Mouse (Mus musculus): ENCODE measurements at regions not wholly inside any gene's neighbourhood (a gene's known extent, or its start where the extent isn't known, plus 50 kb on each side); places are given as distances from the start of the nearest gene placed in this dataset.
A peak's percentile ranks its signal among the peaks of the same experiment; 100 is the strongest.

DNA sequence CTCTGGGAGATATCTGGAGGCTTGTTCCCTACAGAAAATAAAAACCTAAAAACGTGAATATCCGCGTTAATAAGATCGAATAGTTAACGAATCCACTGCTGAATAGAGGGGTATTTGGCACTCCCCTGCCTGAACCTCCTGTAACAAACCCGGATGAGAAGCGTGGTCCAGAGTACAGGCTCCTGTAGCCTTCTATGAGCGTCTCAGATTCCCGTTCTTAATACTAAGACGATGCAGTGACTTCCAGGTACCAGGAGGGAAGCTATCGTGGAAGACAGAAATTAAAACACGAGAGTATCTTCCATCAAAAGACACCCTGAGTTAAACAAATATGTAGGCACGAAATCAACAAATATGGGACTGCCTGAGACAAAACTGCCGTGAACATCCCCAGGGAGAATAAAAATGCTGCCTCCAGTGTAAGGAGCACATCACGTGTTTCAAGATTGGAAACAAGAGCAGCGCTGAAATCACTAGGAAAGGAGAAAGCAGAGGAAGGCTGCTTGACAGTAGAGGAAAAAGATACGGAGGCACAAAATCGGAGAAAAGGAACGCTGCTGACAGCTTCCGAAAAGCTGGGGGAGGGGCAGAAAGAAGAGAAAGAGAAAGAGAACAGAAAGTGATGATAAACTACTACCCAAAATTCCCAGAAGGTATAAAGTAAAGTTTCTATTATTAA is 83.6 kb upstream of the Ift57 start:
- Histone ChIP-seq H3K4me2 (peak overlapping the region; percentile 22), H3K27me3 (no peaks in the 10 kb centered on the region), H3K27ac (no peak overlapping the region), H3K4me3 (peak overlapping the region; percentile 19), H3K4me1 (peaks cover 9% of the 10 kb centered on the region; the same call in 1 of the 2 replicates), H3K9ac (no peak overlapping the region), H3K36me3 (no peaks in the 10 kb centered on the region), H3K9me3 (peaks cover 3% of the 10 kb centered on the region; the same call in 1 of the 2 replicates)
- ATAC-seq (ENCODE audit: borderline replicate concordance, extremely low read depth, low FRiP score, low TSS enrichment) = no peak
- 74% methylated on average over 20 of the region's 20 CpGs for WGBS

DNA sequence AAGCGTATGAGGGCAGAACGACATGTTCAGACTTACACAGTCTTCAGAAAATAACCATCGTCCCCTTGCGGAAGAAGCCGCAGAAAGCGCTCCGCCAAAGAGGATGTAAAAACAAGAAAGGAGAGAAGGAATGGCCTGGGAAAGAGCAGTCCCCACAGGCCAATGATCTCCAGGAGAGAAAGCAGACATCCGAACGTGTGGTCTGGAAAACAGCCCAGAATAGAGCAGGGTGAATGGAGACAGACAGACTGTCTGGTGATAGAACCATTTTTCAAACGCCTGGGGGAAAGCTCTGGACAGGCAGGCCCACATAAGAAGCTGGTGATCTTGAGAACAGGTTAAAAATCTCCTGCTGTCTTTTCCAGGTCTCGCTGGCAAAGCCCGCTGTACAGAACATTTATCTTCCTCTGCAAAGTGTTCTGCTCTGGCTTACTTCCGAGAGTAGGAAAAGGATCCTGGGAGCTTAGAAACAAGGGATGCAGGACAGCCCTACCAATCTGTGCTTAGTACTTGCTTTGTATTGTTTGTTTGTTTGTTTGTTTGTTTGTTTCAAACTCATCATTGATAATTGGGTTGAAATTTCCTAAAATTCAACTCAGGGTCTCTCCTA is 82.7 kb upstream of the Ift57 start:
- 42% methylated on average over 13 of the region's 13 CpGs for WGBS

DNA sequence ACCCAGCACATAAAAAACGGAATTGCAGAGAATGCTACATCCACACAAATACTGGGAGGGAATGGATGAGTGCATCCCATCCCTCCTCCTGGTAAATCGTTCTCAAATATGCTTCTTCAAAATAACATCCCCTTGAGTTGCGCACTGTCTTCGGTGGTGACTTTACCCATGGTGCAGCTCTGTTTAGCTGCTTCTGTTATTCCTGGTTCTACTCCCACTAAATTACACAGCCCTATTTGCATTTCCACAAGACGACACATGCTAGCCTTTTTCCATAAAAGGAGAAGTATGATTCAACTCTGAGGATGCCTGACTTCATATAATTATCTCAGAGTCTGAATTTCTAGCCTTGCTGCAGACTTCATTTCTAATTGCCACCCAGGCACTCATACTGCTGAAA is 65.5 kb upstream of the Ift57 start:
- Histone ChIP-seq H3K27ac (no peak overlapping the region), H3K9me3 (no peaks in the 10 kb centered on the region), H3K4me2 (no peak overlapping the region), H3K36me3 (no peaks in the 10 kb centered on the region), H3K4me3 (no peak overlapping the region), H3K9ac (no peak overlapping the region), H3K27me3 (no peaks in the 10 kb centered on the region), H3K4me1 (no peaks in the 10 kb centered on the region)
- no peak for ATAC-seq (ENCODE audit: borderline replicate concordance, extremely low read depth, low FRiP score, low TSS enrichment)
- WGBS = 79% methylated on average over 5 of the region's 5 CpGs

More for the DNA sequence above, 82.7 kb upstream of the Ift57 start:
- H3K27ac ChIP-seq = peak overlapping the region; percentile 27
- H3K27me3 ChIP-seq = no peaks in the 10 kb centered on the region
- H3K9me3 ChIP-seq = peaks cover 3% of the 10 kb centered on the region; the same call in 1 of the 2 replicates
- peak overlapping the region; percentile 22 for H3K4me2 ChIP-seq
- no peak overlapping the region for H3K9ac ChIP-seq
- H3K4me3 ChIP-seq = peak overlapping the region; percentile 19
- H3K36me3 ChIP-seq = no peaks in the 10 kb centered on the region
- ATAC-seq (ENCODE audit: borderline replicate concordance, extremely low read depth, low FRiP score, low TSS enrichment) = peak; percentile 79; the same call in 1 of the 2 replicates
- peaks cover 9% of the 10 kb centered on the region; the same call in 1 of the 2 replicates for H3K4me1 ChIP-seq

DNA sequence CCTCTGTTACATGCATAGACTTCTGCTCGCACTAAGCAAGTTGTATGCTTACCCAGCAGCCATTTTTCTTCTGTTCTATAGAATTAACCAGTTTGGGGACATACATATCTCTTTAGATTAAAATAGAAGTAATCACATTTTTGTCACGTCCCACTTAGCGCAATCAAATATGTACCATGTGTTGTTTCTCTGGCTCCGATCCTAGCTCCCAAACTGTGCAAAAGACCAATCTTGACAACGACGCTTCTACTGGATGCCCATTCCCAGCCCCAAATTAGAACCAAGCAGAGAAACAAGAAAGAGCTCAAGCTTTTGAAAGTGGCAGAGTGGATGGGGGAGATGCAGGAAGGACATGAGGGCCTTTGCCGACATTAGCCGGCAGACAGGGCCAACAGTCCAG is 63.5 kb upstream of the Ift57 start:
- no peak overlapping the region for H3K27ac ChIP-seq
- 83% methylated on average over 8 of the region's 8 CpGs for WGBS
- H3K4me1 ChIP-seq = no peaks in the 10 kb centered on the region
- no peak overlapping the region for H3K9ac ChIP-seq
- H3K9me3 ChIP-seq = no peaks in the 10 kb centered on the region
- H3K36me3 ChIP-seq = no peaks in the 10 kb centered on the region
- H3K4me2 ChIP-seq = no peak overlapping the region
- no peak for ATAC-seq (ENCODE audit: borderline replicate concordance, extremely low read depth, low FRiP score, low TSS enrichment)
- no peak overlapping the region for H3K4me3 ChIP-seq
- no peaks in the 10 kb centered on the region for H3K27me3 ChIP-seq

DNA sequence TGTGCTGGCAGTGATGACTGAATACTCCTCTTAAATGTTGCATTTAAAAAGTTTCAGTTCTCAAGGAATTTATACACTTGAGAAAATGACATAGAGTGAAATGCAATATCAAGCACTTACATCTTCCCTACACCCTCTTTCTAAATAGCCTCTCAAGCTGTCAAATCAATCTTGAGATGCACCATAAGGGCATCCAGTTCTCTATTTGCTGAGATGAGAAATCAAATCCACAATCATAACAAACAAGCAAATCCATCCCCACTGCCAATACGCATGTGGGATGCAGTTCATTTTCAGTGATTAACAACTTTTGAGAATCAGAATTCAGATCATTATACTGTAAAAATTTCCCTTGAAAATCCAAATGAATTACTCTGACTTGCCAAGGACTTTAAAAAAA is 62.6 kb upstream of the Ift57 start:
- H3K9ac ChIP-seq = no peak overlapping the region
- no peaks in the 10 kb centered on the region for H3K4me1 ChIP-seq
- H3K9me3 ChIP-seq = no peaks in the 10 kb centered on the region
- no peaks in the 10 kb centered on the region for H3K36me3 ChIP-seq
- no peak for ATAC-seq (ENCODE audit: borderline replicate concordance, extremely low read depth, low FRiP score, low TSS enrichment)
- no peak overlapping the region for H3K4me3 ChIP-seq
- 91% methylated on average over 1 of the region's 1 CpGs for WGBS
- H3K4me2 ChIP-seq = no peak overlapping the region
- no peaks in the 10 kb centered on the region for H3K27me3 ChIP-seq
- no peak overlapping the region for H3K27ac ChIP-seq

DNA sequence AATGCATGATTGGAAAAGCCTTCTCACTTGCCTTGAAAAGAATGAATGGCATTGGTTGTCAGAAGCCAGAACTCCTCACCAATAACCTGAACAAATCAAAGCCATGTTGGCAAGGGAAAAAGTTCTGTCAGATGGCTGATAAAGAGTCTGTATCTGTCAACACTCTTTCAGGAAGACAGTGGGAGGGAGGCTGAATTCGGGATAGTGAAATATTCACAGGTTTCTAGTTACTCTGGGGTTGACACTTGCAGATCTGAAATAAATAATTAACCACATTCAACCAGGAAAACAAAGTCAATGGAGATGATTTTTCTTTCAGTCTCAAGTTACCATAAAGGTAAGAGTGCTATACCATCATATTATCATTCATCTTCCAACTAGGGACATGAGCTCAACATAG is 56.3 kb upstream of the Ift57 start:
- no peak overlapping the region for H3K9ac ChIP-seq
- H3K27ac ChIP-seq = no peak overlapping the region
- no peaks in the 10 kb centered on the region for H3K4me1 ChIP-seq
- H3K4me3 ChIP-seq = no peak overlapping the region
- H3K36me3 ChIP-seq = no peaks in the 10 kb centered on the region
- ATAC-seq (ENCODE audit: borderline replicate concordance, extremely low read depth, low FRiP score, low TSS enrichment) = no peak
- 29% methylated on average over 1 of the region's 1 CpGs for WGBS
- no peak overlapping the region for H3K4me2 ChIP-seq
- no peaks in the 10 kb centered on the region for H3K9me3 ChIP-seq
- H3K27me3 ChIP-seq = no peaks in the 10 kb centered on the region

DNA sequence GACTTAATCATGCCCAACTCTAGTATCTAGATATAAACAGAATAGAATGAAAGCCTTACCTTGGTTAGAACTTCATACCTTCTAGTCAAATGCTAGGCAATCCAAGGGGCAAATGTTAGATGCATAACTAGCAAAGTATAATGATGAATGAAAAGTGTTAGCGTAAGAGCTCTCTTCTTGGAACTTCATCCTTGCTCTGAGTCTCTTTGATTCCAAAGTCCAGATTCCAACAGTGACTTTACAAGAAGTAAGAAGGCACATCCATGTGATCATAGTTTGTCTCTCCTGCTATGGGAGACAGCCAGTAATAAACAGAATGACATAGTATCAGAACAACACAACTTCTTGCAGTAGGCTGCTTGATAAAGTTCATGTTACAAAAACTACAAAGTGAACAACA is 54.6 kb upstream of the Ift57 start:
- Histone ChIP-seq H3K4me3 (no peak overlapping the region), H3K9ac (no peak overlapping the region), H3K9me3 (no peaks in the 10 kb centered on the region), H3K4me2 (no peak overlapping the region), H3K27ac (no peak overlapping the region), H3K36me3 (no peaks in the 10 kb centered on the region), H3K27me3 (no peaks in the 10 kb centered on the region), H3K4me1 (no peaks in the 10 kb centered on the region)
- 92% methylated on average over 1 of the region's 1 CpGs for WGBS
- no peak for ATAC-seq (ENCODE audit: borderline replicate concordance, extremely low read depth, low FRiP score, low TSS enrichment)

DNA sequence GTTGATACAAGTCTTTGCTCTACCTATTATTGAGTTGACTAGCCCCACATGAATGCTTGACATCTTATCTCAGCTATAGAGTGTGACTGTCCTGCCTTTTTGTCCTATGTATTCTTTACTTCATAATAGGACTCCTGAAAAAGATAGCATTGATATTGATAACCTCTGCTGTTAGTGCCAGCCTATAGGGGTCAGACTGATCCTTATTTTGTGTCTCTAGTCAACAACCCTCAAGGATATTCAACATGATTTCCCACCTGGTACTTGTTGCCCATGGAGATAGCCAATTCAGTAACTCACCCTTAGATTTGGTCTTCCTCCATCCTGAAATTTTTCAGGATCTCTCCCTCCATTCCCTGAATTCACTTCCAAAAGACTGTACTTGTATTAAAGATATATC is 52.6 kb upstream of the Ift57 start:
- H3K9ac ChIP-seq = no peak overlapping the region
- no peak for ATAC-seq (ENCODE audit: borderline replicate concordance, extremely low read depth, low FRiP score, low TSS enrichment)
- H3K27me3 ChIP-seq = no peaks in the 10 kb centered on the region
- no peak overlapping the region for H3K4me3 ChIP-seq
- no peaks in the 10 kb centered on the region for H3K4me1 ChIP-seq
- no peak overlapping the region for H3K27ac ChIP-seq
- H3K4me2 ChIP-seq = no peak overlapping the region
- H3K36me3 ChIP-seq = no peaks in the 10 kb centered on the region
- no peaks in the 10 kb centered on the region for H3K9me3 ChIP-seq
